Mouse (Mus musculus) spleen, adult 10 weeks (tissue): Measurements from ENCODE around the gene Il6st. TPM values are rescaled to one million over a fixed set of nuclear protein-coding genes. Genes with fewer than 3 reads are reported as not detected.

Source experiments
- polyA plus RNA-seq: library from polyadenylated mRNA; stranded (reverse); fragments of 350-450 nt; fragmentation: Illumina TruSeq; extraction: RNeasy Lipid Tissue Mini Kit (QIAGEN cat#74804); gene quantifications from one replicate; pipeline ENCODE4 v1.2.3, GENCODE M21; 2015; ENCODE audit warnings: low replicate concordance; ENCODE audit not compliant: insufficient read depth

Il6st gene
- 128 TPM for polyA plus RNA-seq

DNA sequence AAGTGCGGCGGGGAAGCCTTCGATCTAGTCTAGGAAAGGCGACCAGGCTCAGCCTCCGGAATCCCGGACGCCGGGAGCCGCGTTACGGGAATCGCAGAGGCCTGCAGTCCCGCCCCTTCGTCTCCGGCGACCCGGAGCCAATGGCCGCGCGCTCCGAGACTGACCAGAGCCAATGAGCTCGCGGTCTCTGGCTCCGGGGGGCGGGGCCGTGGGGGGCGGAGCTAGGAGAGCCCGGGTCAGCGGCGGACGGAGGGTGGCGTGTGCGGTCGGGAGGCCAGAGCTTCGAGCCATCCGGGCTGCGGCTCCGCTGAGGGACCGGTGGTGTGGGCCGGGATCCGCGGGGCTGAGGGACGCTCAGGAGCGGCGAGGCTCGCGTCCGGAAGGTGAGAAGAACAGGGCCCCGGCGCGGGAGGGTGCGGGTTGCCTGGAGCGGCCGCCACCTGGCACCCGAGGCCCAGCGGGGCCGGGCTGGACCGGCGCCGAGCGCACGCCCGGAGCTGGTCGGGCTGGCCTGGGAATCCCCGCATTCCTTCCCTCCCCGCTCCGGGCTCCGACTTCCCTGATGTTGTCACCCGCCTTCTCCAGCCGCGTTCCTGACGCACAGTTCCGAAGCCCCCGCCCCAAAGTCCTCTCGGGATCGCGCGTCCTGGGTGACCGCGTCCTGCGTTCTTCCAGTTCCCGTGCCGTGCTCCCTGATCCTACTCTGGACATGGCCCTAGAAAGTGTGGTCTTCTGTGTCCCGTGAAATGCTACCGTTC is at the start of gene Il6st:
Il6st (plus strand) TSS at position 203 of the 758 bp plus-strand sequence.

Other genes with a start within 250 kb of the Il6st start
- gene Ankrd55, start 175.6 kb upstream of the Il6st start, polyA plus RNA-seq: 1.9 TPM
- 1.2 TPM for gene Il31ra, start 130.3 kb downstream of the Il6st start, polyA plus RNA-seq
- 0.77 TPM for gene Ddx4, start 188.4 kb downstream of the Il6st start, polyA plus RNA-seq
- gene Slc38a9, start 196.7 kb downstream of the Il6st start, polyA plus RNA-seq: 51.5 TPM